Mouse (Mus musculus) lung, adult 2 months (tissue): ENCODE results near the gene Per1.

ENCODE experiments used
- CTCF ChIP-seq: fragments of 200-500 bp; IDR thresholded peaks from 2 replicates; pipeline ENCODE4 v1.5.1; 2011; ENCODE audit warnings: mild to moderate bottlenecking, low read length, control low read depth; ENCODE audit not compliant: insufficient read depth
- POLR2A ChIP-seq: fragments of 200-500 bp; IDR thresholded peaks from 2 replicates; pipeline ENCODE4 v1.6.1; 2011; ENCODE audit warnings: low read depth, mild to moderate bottlenecking, control low read depth, low read length, borderline replicate concordance; ENCODE audit errors: extremely low read depth

DNA sequence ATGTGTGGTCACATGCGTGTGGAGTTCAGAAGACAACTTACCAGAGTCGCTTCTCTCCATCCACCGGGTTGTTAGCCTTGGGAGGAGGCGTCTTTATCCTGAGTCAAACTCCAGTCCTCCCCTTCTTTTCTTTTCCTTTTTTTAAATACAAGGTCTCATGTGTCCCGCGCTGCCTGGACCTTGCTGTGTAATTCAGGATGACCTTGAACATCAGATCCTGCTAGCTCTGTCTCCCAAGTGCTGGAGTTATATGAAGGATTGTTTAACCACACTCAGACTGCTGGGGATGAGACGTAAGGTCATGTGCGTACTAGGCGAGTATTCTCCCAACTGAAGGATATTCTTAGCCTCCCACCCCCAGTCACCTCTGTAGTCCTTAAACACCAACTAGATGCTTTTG, 17.7 kb upstream of the Per1 start:
- TF ChIP-seq POLR2A (no peak), CTCF (no peak)
